Mouse (Mus musculus): ENCODE measurements around the gene Per2.

DNA sequence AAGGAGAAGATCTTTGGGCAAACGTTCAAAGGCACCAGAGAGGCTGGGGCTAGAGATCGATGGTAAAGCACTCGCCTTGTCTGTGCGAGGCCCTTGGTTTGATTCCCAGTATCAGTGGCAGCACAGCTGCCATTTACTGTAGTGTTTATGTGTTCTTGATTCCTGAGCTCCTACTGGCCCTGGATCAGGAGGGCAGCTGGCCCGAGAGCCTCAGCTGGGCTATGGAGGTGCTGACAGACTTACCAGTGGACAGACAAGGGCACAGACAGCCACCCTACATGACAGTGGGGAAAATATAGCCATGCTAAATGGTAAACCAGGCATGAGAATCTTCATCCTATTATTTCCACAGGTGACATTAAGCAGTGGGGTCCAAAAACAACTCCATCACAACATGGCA, 8.3 kb downstream of the Per2 start:
- TF ChIP-seq CTCF (IDR thresholded peaks at IDR 0.05; ENCODE audit: borderline replicate concordance, insufficient read depth, low read length) (no peak), POLR2A (IDR thresholded peaks at IDR 0.05; ENCODE audit: low read depth, low read length) (no peak)

Data from embryonic fibroblast, embryonic 13.5 days (primary cell).